Mouse (Mus musculus) testis, postnatal 14 days (tissue): Measurements from ENCODE around the gene Lrp2.

ENCODE experiments used
- DNase-seq: peaks from one replicate; pipeline ENCODE4 v3.0.0; 2021; ENCODE audit warnings: low spot score

The Lrp2 gene

GRCm38 (mm10) chr2:69511766-69512165, 74.1 kb downstream of the Lrp2 start:
- DNase-seq = no peak

- DNase-seq = no peak
Observed at GRCm38 (mm10) chr2:69500357-69500756, 85.5 kb downstream of the Lrp2 start.

GRCm38 (mm10) chr2:69493130-69493529, 92.7 kb downstream of the Lrp2 start:
- no peak for DNase-seq

- no peak for DNase-seq
Observed at GRCm38 (mm10) chr2:69480965-69481364, 104.9 kb downstream of the Lrp2 start.

GRCm38 (mm10) chr2:69479859-69480258, 106.0 kb downstream of the Lrp2 start:
- DNase-seq = no peak

GRCm38 (mm10) chr2:69476901-69477300, 109.0 kb downstream of the Lrp2 start:
- DNase-seq = no peak

GRCm38 (mm10) chr2:69475177-69475576, 110.7 kb downstream of the Lrp2 start:
- no peak for DNase-seq

- DNase-seq = no peak
Observed at GRCm38 (mm10) chr2:69471837-69472236, 114.0 kb downstream of the Lrp2 start.

- DNase-seq = no peak
Observed at GRCm38 (mm10) chr2:69463609-69464008, 122.3 kb downstream of the Lrp2 start.

- DNase-seq = no peak
Observed at GRCm38 (mm10) chr2:69459481-69459880, 126.4 kb downstream of the Lrp2 start.

GRCm38 (mm10) chr2:69451128-69451527, 134.7 kb downstream of the Lrp2 start:
- no peak for DNase-seq

- no peak for DNase-seq
Observed at GRCm38 (mm10) chr2:69448581-69448980, 137.3 kb downstream of the Lrp2 start.

- no peak for DNase-seq
Observed at GRCm38 (mm10) chr2:69445896-69446472, 139.9 kb downstream of the Lrp2 start.

GRCm38 (mm10) chr2:69441656-69442055, 144.2 kb downstream of the Lrp2 start:
- DNase-seq = no peak

- peak; percentile 40 for DNase-seq
Observed at GRCm38 (mm10) chr2:69428116-69428515, 157.7 kb downstream of the Lrp2 start.

- DNase-seq = no peak
Observed at GRCm38 (mm10) chr2:69427141-69427540, 158.7 kb downstream of the Lrp2 start.

GRCm38 (mm10) chr2:69426081-69426480, 159.8 kb downstream of the Lrp2 start:
- DNase-seq = no peak

GRCm38 (mm10) chr2:69424829-69425228, 161.0 kb downstream of the Lrp2 start:
- DNase-seq = no peak

- DNase-seq = no peak
Observed at GRCm38 (mm10) chr2:69418294-69418881, 167.5 kb downstream of the Lrp2 start.

- no peak for DNase-seq
Observed at GRCm38 (mm10) chr2:69415070-69415469, 170.8 kb downstream of the Lrp2 start.

- no peak for DNase-seq
Observed at GRCm38 (mm10) chr2:69414539-69414938, 171.3 kb downstream of the Lrp2 start.

GRCm38 (mm10) chr2:69405692-69406091, 180.2 kb downstream of the Lrp2 start:
- DNase-seq = no peak

- no peak for DNase-seq
Observed at GRCm38 (mm10) chr2:69402309-69402708, 183.6 kb downstream of the Lrp2 start.

- DNase-seq = no peak
Observed at GRCm38 (mm10) chr2:69401891-69402290, 184.0 kb downstream of the Lrp2 start.
